ENCODE assay signal across 24 mouse cellular contexts in the genomic region with DNA sequence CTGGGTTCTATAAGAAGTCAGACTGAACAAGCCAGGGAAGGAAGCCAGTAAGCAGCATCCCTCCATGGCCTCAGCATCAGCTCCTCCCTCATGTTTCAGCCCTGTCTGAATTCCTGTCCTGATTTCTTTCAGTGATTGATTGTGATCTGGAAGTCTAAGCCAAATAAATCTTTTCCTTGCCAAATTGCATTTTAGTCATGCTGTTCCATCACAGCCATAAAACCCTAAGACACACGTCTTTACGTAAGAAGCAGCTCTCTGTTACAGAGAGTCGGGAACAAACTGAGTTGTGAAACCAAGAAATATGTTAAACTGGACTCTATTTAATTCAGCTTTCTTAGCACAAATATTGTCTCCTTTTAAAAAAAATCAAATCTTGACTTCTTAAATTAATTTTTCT.
DNase-seq lines count a peak whose midpoint lies in the region; ATAC-seq and TF ChIP-seq lines count a peak whose summit lies in the region.
"Had no signal": no experiment of that assay in that cellular context is flagged by ENCODE, and none has a peak within 500 bp of the region (broad histone marks: within the 10 kb centered on the region; RNA-seq: fewer than 3 reads in every experiment).

No protein-coding gene starts in this region.

- H3K9me3 ChIP-seq in forebrain, embryonic 14.5 days (replicated peaks; ENCODE audit: control insufficient read depth, low read length), result no peaks in the 10 kb centered on the region
- H3K9me3 ChIP-seq in forebrain, embryonic 11.5 days (ENCODE audit: control insufficient read depth, low read length), result no peaks in the 10 kb centered on the region
- H3K9me3 ChIP-seq in lung, postnatal 0 days (ENCODE audit: low read length), result no peaks in the 10 kb centered on the region
- H3K9me3 ChIP-seq: embryonic facial prominence, embryonic 13.5 days; forebrain, embryonic 15.5 days; heart, embryonic 10.5 days; hindbrain, embryonic 12.5 days had no signal

- peak; percentile 25; the same call in 1 of the 2 replicates for ATAC-seq in forebrain, embryonic 14.5 days
- no peak for ATAC-seq in forebrain, embryonic 11.5 days (replicated peaks; ENCODE audit: low FRiP score)
- ATAC-seq in lung, postnatal 0 days, result no peak
- ATAC-seq: CD4-positive, CD25-positive, alpha-beta regulatory T cell, adult 4 months; forebrain, embryonic 15.5 days; hindbrain, embryonic 16.5 days had no signal

- no peak for TF ChIP-seq EP300 in lung, postnatal 0 days (IDR thresholded peaks at IDR 0.05)

- intact Hi-C loops in left cerebral cortex, adult 2 months (cut with DNase I), result loop anchor here (5.0 kb wide), 1 partner anchor 100 kb away; a partner anchor contains a TSS
- intact Hi-C loops in left cerebral cortex, postnatal 25 days (cut with DNase I), result no loop called here

- H3K4me1 ChIP-seq in forebrain, embryonic 14.5 days (ENCODE audit: control insufficient read depth, insufficient read depth, low read length), result no peaks in the 10 kb centered on the region
- no peaks in the 10 kb centered on the region for H3K4me1 ChIP-seq in forebrain, embryonic 11.5 days (replicated peaks; ENCODE audit: control insufficient read depth, insufficient read depth, low read length)
- H3K4me1 ChIP-seq in lung, postnatal 0 days (ENCODE audit: insufficient read depth, low read depth, low read length), result no peaks in the 10 kb centered on the region
- H3K4me1 ChIP-seq: embryonic facial prominence, embryonic 13.5 days; forebrain, embryonic 15.5 days; heart, embryonic 10.5 days had no signal

- no peak for TF ChIP-seq CTCF in left cerebral cortex, adult 2 months (IDR thresholded peaks at IDR 0.05)
- TF ChIP-seq CTCF in lung, postnatal 0 days (IDR thresholded peaks at IDR 0.05), result no peak

- no peaks in the 10 kb centered on the region for H3K27me3 ChIP-seq in forebrain, embryonic 14.5 days (replicated peaks; ENCODE audit: control insufficient read depth, insufficient read depth, low read length)
- no peaks in the 10 kb centered on the region for H3K27me3 ChIP-seq in forebrain, embryonic 11.5 days (ENCODE audit: control insufficient read depth, insufficient read depth, low read length)
- no peaks in the 10 kb centered on the region for H3K27me3 ChIP-seq in lung, postnatal 0 days (replicated peaks; ENCODE audit: insufficient read depth, low read length)
- H3K27me3 ChIP-seq: embryonic facial prominence, embryonic 13.5 days; forebrain, embryonic 15.5 days; hindbrain, embryonic 12.5 days had no signal

- whole genome bisulfite sequencing in forebrain, embryonic 14.5 days, result 93% methylated on average over 3 of the region's 3 CpGs
- 81% methylated on average over 3 of the region's 3 CpGs for WGBS in forebrain, embryonic 11.5 days
- 64% methylated on average over 3 of the region's 3 CpGs for WGBS in lung, postnatal 0 days

- peak; percentile 45 for DNase-seq in forebrain, embryonic 14.5 days (ENCODE audit: low spot score)
- no peak for DNase-seq in forebrain, embryonic 11.5 days (ENCODE audit: low spot score)
- DNase-seq in left cerebral cortex, adult 2 months (ENCODE audit: extremely low spot score in 1 of 2, low spot score in 2 of 2), result no peak
- DNase-seq in left cerebral cortex, postnatal 25 days (ENCODE audit: low spot score in 2 of 2), result no peak
- peak; percentile 65 for DNase-seq in lung, postnatal 0 days (ENCODE audit: low spot score)
- no peak for DNase-seq in lung, postnatal 36 days
- peak; percentile 36 for DNase-seq in telencephalon, adult 2 months (ENCODE audit: low read depth, low spot score)
- DNase-seq in thymus, postnatal 14 days, result no peak
- DNase-seq: adrenal gland, postnatal 10 days; B cell, adult 2 months; cerebellum, adult 18-20 months; cerebellum, adult 9-11 months; cerebellum, postnatal 36 days; gastrocnemius, postnatal 36 days; heart, adult 18-20 months; heart, postnatal 10 days; heart, postnatal 4 days had no signal

- no peaks in the 10 kb centered on the region for H3K36me3 ChIP-seq in forebrain, embryonic 14.5 days (ENCODE audit: control insufficient read depth, insufficient read depth, low read length)
- H3K36me3 ChIP-seq in forebrain, embryonic 11.5 days (ENCODE audit: control insufficient read depth, insufficient read depth, low read length), result no peaks in the 10 kb centered on the region
- no peaks in the 10 kb centered on the region for H3K36me3 ChIP-seq in lung, postnatal 0 days (ENCODE audit: insufficient read depth, low read length)
- H3K36me3 ChIP-seq: embryonic facial prominence, embryonic 13.5 days; forebrain, embryonic 15.5 days; G1E; heart, embryonic 10.5 days; hindbrain, embryonic 12.5 days had no signal

- H3K4me3 ChIP-seq in forebrain, embryonic 14.5 days (ENCODE audit: low read depth, low read length), result no peak overlapping the region
- no peak overlapping the region for H3K4me3 ChIP-seq in forebrain, embryonic 11.5 days (ENCODE audit: low read depth, low read length)
- H3K4me3 ChIP-seq in left cerebral cortex, adult 2 months, result no peak overlapping the region
- H3K4me3 ChIP-seq in lung, postnatal 0 days (ENCODE audit: low read depth, low read length), result no peak overlapping the region
- H3K4me3 ChIP-seq: embryonic facial prominence, embryonic 13.5 days; forebrain, embryonic 15.5 days; heart, embryonic 10.5 days; hindbrain, embryonic 12.5 days had no signal

- no peak overlapping the region; the same call in 1 of the 2 replicates for H3K27ac ChIP-seq in forebrain, embryonic 14.5 days (ENCODE audit: low read depth, low read length)
- H3K27ac ChIP-seq in forebrain, embryonic 11.5 days (ENCODE audit: low read depth, low read length), result no peak overlapping the region
- H3K27ac ChIP-seq in left cerebral cortex, adult 2 months, result peak overlapping the region; percentile 26; the same call in 1 of the 2 replicates
- H3K27ac ChIP-seq in lung, postnatal 0 days (ENCODE audit: low read length), result no peak overlapping the region
- H3K27ac ChIP-seq: embryonic facial prominence, embryonic 13.5 days; forebrain, embryonic 15.5 days; heart, embryonic 10.5 days; hindbrain, embryonic 12.5 days had no signal

- H3K9ac ChIP-seq in forebrain, embryonic 14.5 days (ENCODE audit: low read length), result no peak overlapping the region
- no peak overlapping the region for H3K9ac ChIP-seq in forebrain, embryonic 11.5 days (ENCODE audit: low read length)
- H3K9ac ChIP-seq in lung, postnatal 0 days (replicated peaks; ENCODE audit: low read depth), result no peak overlapping the region
- H3K9ac ChIP-seq: embryonic facial prominence, embryonic 13.5 days; forebrain, embryonic 15.5 days; hindbrain, embryonic 12.5 days had no signal

- no peak overlapping the region for H3K4me2 ChIP-seq in forebrain, embryonic 14.5 days (ENCODE audit: low read length)
- H3K4me2 ChIP-seq in forebrain, embryonic 11.5 days (ENCODE audit: low read depth, low read length, severe bottlenecking), result no peak overlapping the region
- no peak overlapping the region for H3K4me2 ChIP-seq in lung, postnatal 0 days (replicated peaks; ENCODE audit: low read depth, low read length)
- H3K4me2 ChIP-seq: embryonic facial prominence, embryonic 13.5 days; forebrain, embryonic 15.5 days; hindbrain, embryonic 12.5 days had no signal

Comparison
In these comparisons a context has a peak if more than half of its experiments do, and no peak if none do; other contexts are left out.
1. DNase-seq: peak in forebrain, embryonic 14.5 days (single experiment), lung, postnatal 0 days (single experiment) and telencephalon, adult 2 months (single experiment); none in forebrain, embryonic 11.5 days (single experiment), left cerebral cortex, adult 2 months (0 of 2), left cerebral cortex, postnatal 25 days (0 of 2), lung, postnatal 36 days (single experiment) and thymus, postnatal 14 days (single experiment).